Mouse (Mus musculus) forebrain, embryonic 11.5 days (tissue): ENCODE results near the gene Rundc3b. TPM values are rescaled to one million over a fixed set of nuclear protein-coding genes. Genes with fewer than 3 reads are reported as not detected.

Experiments
- ATAC-seq: fragments of 200-750 bp; cut with Nextera tagmentation; replicated peaks from 2 replicates; pipeline ENCODE4 v1.8.0; 2017; ENCODE audit warnings: moderate TSS enrichment; ENCODE audit not compliant: low FRiP score
- DNase-seq: peaks from one replicate; pipeline ENCODE4 v3.0.0-alpha.2; 2017; ENCODE audit warnings: low spot score
- H3K27ac ChIP-seq: fragments of 300-500 bp; sonication (generic); 2 replicates; pipeline ENCODE4 v1.5.1; 2014; ENCODE audit warnings: low read depth, low read length
- H3K27me3 ChIP-seq: fragments of 300-500 bp; sonication (generic); 2 replicates; pipeline ENCODE4 v1.6.1; 2014; ENCODE audit warnings: mild to moderate bottlenecking, low read length, mixed read lengths; ENCODE audit not compliant: control insufficient read depth, insufficient read depth
- H3K36me3 ChIP-seq: fragments of 300-500 bp; sonication (generic); 2 replicates; pipeline ENCODE4 v1.6.1; 2014; ENCODE audit warnings: mild to moderate bottlenecking, low read length, moderate library complexity, mixed read lengths; ENCODE audit not compliant: control insufficient read depth, insufficient read depth
- H3K4me1 ChIP-seq: fragments of 300-500 bp; sonication (generic); replicated peaks from 2 replicates; pipeline ENCODE4 v1.6.1; 2014; ENCODE audit warnings: low read length, mixed read lengths; ENCODE audit not compliant: control insufficient read depth, insufficient read depth
- H3K4me2 ChIP-seq: fragments of 300-500 bp; sonication (generic); 2 replicates; pipeline ENCODE4 v1.6.1; 2014; ENCODE audit warnings: low read depth, mild to moderate bottlenecking, low read length, moderate library complexity, mixed read lengths; ENCODE audit not compliant: severe bottlenecking
- H3K4me3 ChIP-seq: fragments of 300-500 bp; sonication (generic); 2 replicates; pipeline ENCODE4 v1.5.1; 2014; ENCODE audit warnings: low read depth, low read length
- H3K9ac ChIP-seq: fragments of 300-500 bp; sonication (generic); 2 replicates; pipeline ENCODE4 v1.6.1; 2014; ENCODE audit warnings: low read length
- H3K9me3 ChIP-seq: fragments of 300-500 bp; sonication (generic); 2 replicates; pipeline ENCODE4 v1.6.1; 2016; ENCODE audit warnings: low read length, mixed read lengths; ENCODE audit not compliant: control insufficient read depth
- WGBS: fragments of 180-500 bp; shearing (Covaris S2); extraction: QIAGEN DNeasy Blood & Tissue Kit; methylation state at CpG from one replicate; pipeline ENCODE4 v1.1.7; 2014; 5-methylcytosine and 5-hydroxymethylcytosine counted together
- polyA plus RNA-seq: library from polyadenylated mRNA; unstranded; fragments of >200 nt; fragmentation: Nextera tagmentation; extraction: Ambion mirVana; gene quantifications from 2 replicates; pipeline ENCODE4 v1.2.1, GENCODE M21; 2014

Gene Rundc3b
- 11.1 and 11.4 TPM in 2 replicates for polyA plus RNA-seq

GRCm38 (mm10) chr5:8622596-8623231 lies at the start of gene Rundc3b:
TSS of gene Rundc3b (minus strand) at chr5:8622952.
- Histone ChIP-seq H3K27ac (peak within 1 kb of the TSS; percentile 25; the same call in 1 of the 2 replicates), H3K4me1 (no peaks in the 10 kb centered on the region), H3K36me3 (no peaks in the 10 kb centered on the region), H3K4me3 (peak within 1 kb of the TSS; percentile 88), H3K27me3 (no peaks in the 10 kb centered on the region), H3K4me2 (peak within 1 kb of the TSS; percentile 90), H3K9ac (peak within 1 kb of the TSS; percentile 80), H3K9me3 (no peaks in the 10 kb centered on the region)
- ATAC-seq, result peak; percentile 99
- peak; percentile 96 for DNase-seq
- under 1% methylated on average over 48 of the region's 74 CpGs for whole genome bisulfite sequencing

DNA sequence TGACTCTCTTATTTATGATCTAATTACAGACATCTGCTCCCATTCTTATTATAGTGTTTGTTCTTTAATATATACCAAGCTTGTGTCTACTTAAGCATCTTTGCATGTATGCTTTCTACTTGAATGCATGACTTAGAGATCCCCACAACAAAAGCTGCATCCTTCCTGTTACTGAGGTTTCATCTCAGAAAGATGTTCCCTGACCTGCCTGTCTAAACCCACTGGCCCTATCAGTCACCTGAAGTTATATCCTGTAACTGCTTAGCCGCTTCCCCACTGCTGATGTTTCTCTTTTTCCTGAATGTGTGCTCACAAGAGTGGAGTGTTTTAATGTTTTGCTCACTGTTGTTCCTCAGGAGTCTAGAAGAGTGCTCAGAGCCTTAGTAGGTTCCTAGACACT lies 46.9 kb upstream of the Rundc3b start:
- WGBS, result 85% methylated on average over 1 of the region's 1 CpGs
- H3K36me3 ChIP-seq, result no peaks in the 10 kb centered on the region
- ATAC-seq (no peak), DNase-seq (no peak)
- no peaks in the 10 kb centered on the region for H3K27me3 ChIP-seq
- no peak overlapping the region for H3K9ac ChIP-seq
- no peak overlapping the region for H3K4me2 ChIP-seq
- H3K9me3 ChIP-seq, result no peaks in the 10 kb centered on the region
- no peaks in the 10 kb centered on the region for H3K4me1 ChIP-seq
- H3K4me3 ChIP-seq, result no peak overlapping the region
- H3K27ac ChIP-seq, result no peak overlapping the region

DNA sequence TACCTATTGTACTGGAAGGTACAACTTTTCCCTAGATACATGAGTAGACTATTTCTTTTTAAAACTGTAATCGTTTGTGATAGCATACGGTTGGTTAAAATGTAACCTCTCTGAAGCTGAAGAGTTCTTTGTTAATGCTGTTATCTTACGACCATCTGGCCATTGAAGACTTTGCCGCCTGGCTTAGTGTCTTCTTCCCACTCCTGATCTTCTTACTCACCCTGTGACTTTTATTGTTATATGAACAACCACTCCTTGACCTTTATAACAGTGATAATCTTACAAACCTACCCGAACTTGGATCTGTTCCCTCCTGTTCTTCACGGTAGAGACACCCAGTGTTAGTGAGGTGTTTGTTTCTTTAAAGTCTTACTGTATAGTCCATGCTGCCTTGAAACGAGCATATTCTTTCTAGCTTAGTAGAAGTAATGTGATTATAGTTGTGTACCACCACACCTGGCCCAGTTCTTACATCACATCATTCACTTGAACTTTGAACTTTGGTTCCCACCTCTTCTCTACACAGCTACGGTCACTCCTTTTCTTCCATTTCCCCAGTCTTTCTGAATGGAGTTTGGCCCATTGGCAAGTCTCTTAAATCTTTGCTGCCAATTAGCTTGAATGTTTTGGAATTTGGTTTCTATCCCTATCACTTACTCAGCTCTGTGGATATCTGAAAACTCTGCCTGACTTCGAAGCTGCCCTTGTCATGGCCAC lies 45.2 kb upstream of the Rundc3b start:
- Histone ChIP-seq H3K27me3 (no peaks in the 10 kb centered on the region), H3K4me1 (no peaks in the 10 kb centered on the region), H3K4me3 (no peak overlapping the region), H3K9me3 (no peaks in the 10 kb centered on the region), H3K36me3 (no peaks in the 10 kb centered on the region), H3K9ac (no peak overlapping the region), H3K4me2 (no peak overlapping the region), H3K27ac (no peak overlapping the region)
- ATAC-seq (no peak), DNase-seq (no peak)
- WGBS, result 83% methylated on average over 9 of the region's 9 CpGs

DNA sequence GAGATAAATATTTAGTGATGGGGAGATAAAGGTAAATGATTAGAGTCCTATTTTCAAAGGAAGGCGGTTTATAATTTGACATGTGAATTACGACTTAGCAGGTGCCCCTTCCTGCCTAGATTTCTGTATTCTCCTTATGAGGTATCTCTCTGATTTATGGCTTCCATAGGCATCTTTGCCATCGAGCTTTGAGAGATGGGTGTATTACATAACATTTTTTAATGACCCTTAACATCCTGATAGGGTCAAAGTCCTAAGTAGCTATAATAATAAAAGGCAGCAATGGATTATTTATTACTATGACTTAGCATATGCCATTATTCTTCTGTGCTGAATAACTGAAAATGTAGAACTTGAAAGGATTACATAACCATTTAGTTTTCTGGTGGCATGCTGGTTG lies 41.9 kb upstream of the Rundc3b start:
- no peaks in the 10 kb centered on the region for H3K36me3 ChIP-seq
- H3K9me3 ChIP-seq, result no peaks in the 10 kb centered on the region
- H3K9ac ChIP-seq, result no peak overlapping the region
- no peak overlapping the region for H3K27ac ChIP-seq
- no peaks in the 10 kb centered on the region for H3K4me1 ChIP-seq
- WGBS, result 77% methylated on average over 3 of the region's 3 CpGs
- no peaks in the 10 kb centered on the region for H3K27me3 ChIP-seq
- H3K4me3 ChIP-seq, result no peak overlapping the region
- DNase-seq, result no peak
- no peak for ATAC-seq
- H3K4me2 ChIP-seq, result no peak overlapping the region

DNA sequence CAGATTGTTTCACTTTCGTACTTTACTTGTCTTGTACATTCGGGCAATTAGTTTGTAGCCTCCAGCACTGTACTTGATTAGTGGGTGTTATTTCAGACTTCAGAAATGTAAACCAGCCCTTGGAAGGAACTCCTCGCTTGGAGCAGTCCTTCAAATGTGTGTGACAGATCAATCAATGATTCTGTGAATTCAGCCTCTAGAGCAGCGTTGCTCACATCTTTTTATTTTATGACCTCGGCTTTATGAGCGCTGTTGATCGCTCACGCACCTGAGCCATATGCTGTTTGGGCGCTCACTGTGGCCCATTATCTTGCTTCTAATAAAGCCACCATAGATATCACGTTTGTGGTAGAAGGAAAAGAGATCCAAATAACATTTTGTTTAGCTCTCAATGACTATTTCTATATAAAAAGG lies 38.0 kb upstream of the Rundc3b start:
- 80% methylated on average over 10 of the region's 10 CpGs for WGBS
- peak overlapping the region; percentile 81; the same call in 1 of the 2 replicates for H3K4me2 ChIP-seq
- no peaks in the 10 kb centered on the region for H3K4me1 ChIP-seq
- DNase-seq, result no peak
- H3K9me3 ChIP-seq, result no peaks in the 10 kb centered on the region
- no peak overlapping the region for H3K27ac ChIP-seq
- peak; percentile 12; the same call in 1 of the 2 replicates for ATAC-seq
- H3K4me3 ChIP-seq, result peak overlapping the region; percentile 41
- no peak overlapping the region for H3K9ac ChIP-seq
- no peaks in the 10 kb centered on the region for H3K36me3 ChIP-seq
- no peaks in the 10 kb centered on the region for H3K27me3 ChIP-seq

- Histone ChIP-seq H3K9ac (peak within 1 kb of the TSS; percentile 58), H3K4me1 (no peaks in the 10 kb centered on the region), H3K36me3 (no peaks in the 10 kb centered on the region), H3K27ac (no peak within 1 kb of the TSS), H3K4me2 (peak within 1 kb of the TSS; percentile 81), H3K9me3 (no peaks in the 10 kb centered on the region), H3K27me3 (no peaks in the 10 kb centered on the region), H3K4me3 (peak within 1 kb of the TSS; percentile 41)
- peak; percentile 91 for ATAC-seq
- WGBS, result 7% methylated on average over 37 of the region's 37 CpGs
- DNase-seq, result peak; percentile 59
These were observed 37.4 kb upstream of the Rundc3b start, which contains the start of gene Abcb1a for GRCm38 (mm10) chr5:8659911-8660737. TSS of gene Abcb1a (plus strand) at chr5:8660077.

DNA sequence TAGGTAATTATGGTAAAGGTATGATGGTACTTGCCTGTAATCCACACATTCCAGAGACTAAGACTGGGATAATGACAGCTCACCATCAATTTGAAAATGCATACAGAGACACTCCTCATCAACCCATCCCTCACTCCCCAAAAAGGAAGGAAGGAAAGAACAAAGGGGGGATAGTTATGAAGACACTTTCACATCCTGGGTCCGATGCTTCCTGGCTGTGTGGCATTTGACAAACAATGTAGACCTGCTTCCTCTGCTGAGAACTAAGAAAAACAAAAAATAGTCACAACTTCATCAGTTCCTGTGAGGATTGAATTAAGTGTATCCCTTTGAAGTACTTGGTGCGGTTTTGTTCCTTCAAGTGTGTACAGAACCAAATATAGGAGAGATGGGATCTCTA lies 29.3 kb upstream of the Rundc3b start:
- H3K4me3 ChIP-seq, result no peak overlapping the region
- no peak overlapping the region for H3K4me2 ChIP-seq
- DNase-seq (no peak), ATAC-seq (no peak)
- no peaks in the 10 kb centered on the region for H3K4me1 ChIP-seq
- no peak overlapping the region for H3K9ac ChIP-seq
- H3K27me3 ChIP-seq, result no peaks in the 10 kb centered on the region
- H3K36me3 ChIP-seq, result no peaks in the 10 kb centered on the region
- 87% methylated on average over 2 of the region's 2 CpGs for WGBS
- H3K27ac ChIP-seq, result no peak overlapping the region
- H3K9me3 ChIP-seq, result no peaks in the 10 kb centered on the region

GRCm38 (mm10) chr5:8648774-8649173 lies 26.0 kb upstream of the Rundc3b start:
- Histone ChIP-seq H3K4me2 (no peak overlapping the region), H3K4me3 (no peak overlapping the region), H3K9ac (no peak overlapping the region), H3K9me3 (no peaks in the 10 kb centered on the region), H3K4me1 (no peaks in the 10 kb centered on the region), H3K36me3 (no peaks in the 10 kb centered on the region), H3K27ac (no peak overlapping the region), H3K27me3 (no peaks in the 10 kb centered on the region)
- ATAC-seq, result no peak
- no peak for DNase-seq
